In the genomic region with DNA sequence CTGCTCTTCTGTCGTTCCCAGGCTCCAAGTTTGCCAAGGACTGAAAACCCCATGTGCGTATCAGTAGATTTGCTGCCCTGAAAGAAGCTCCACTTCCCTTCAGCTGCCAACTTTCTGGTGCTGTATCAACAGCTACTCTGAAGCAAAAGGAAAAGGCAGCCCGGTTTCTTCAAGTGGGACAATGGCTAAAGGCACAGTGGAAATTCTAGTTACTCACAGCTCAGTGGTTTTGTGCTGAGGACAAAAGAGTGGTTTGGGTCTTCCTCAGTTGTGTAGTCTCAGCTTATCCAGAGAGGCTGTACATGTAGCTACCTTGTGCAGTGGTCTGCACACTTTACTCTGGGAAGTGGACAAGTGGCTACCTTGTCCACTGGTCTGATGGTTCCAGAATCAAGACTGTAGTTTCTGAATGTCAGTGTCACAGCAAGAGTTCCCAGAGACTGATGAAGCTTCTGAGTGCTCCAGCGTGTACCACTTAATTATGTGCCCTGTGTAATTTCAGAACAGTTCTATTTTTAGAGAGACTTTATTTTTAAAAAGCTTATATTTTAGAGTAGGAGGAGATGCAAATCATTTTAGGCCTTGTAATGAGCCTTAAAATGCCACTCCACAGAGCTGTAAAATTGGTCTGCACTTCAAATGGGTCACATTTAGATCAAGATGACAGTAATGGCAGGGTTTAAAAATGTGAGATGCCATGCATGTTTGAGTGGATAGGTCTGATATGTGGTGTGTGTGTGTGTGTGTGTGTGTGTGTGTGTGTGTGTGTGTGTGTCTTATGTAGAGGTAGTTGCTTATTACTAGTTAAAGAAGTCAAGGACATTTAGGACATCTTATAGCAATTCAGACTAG, we compare ENCODE assay signal across 17 mouse cellular contexts. TPM values are rescaled to one million over a fixed set of nuclear protein-coding genes. Genes with fewer than 3 reads are reported as not detected.
"Had no signal": no experiment of that assay in that cellular context is flagged by ENCODE, and none has a peak within 500 bp of the region (broad histone marks: within the 10 kb centered on the region; RNA-seq: fewer than 3 reads in every experiment).

No protein-coding gene starts in this region.

- ATAC-seq: lung, postnatal 0 days had no signal

- H3K27ac ChIP-seq: kidney, postnatal 0 days; limb, embryonic 13.5 days; liver, embryonic 14.5 days; midbrain, embryonic 10.5 days; neural tube, embryonic 15.5 days had no signal

- H3K4me1 ChIP-seq: limb, embryonic 13.5 days; neural tube, embryonic 15.5 days had no signal

- H3K27me3 ChIP-seq: limb, embryonic 13.5 days; neural tube, embryonic 15.5 days had no signal

- H3K36me3 ChIP-seq: limb, embryonic 13.5 days; midbrain, embryonic 10.5 days; neural tube, embryonic 15.5 days had no signal

- H3K9ac ChIP-seq: limb, embryonic 13.5 days; liver, embryonic 14.5 days; neural tube, embryonic 15.5 days had no signal

- H3K4me2 ChIP-seq: limb, embryonic 13.5 days; neural tube, embryonic 15.5 days had no signal

- DNase-seq: kidney, adult 2 months; kidney, postnatal 36 days; left cerebral cortex, postnatal 4 days; lung, adult 2 months; lung, postnatal 36 days; midbrain, embryonic 14.5 days; right cerebral cortex, postnatal 4 days; thymus, adult 2 months; thymus, postnatal 25 days had no signal

- H3K4me3 ChIP-seq: limb, embryonic 13.5 days; midbrain, embryonic 10.5 days; myocyte; neural tube, embryonic 15.5 days had no signal

- H3K9me3 ChIP-seq: limb, embryonic 13.5 days; midbrain, embryonic 10.5 days; neural tube, embryonic 15.5 days had no signal

RNA-seq across cellular contexts. Expression of a gene that starts 52.4 kb away (rescaled TPM):
- total RNA-seq: liver, adult 2 months had no signal
- polyA plus RNA-seq: liver, adult 2 months; myocyte had no signal
